Mouse (Mus musculus) forebrain, embryonic 14.5 days (tissue): ENCODE data around the gene Sh3rf1. TPM values are rescaled to one million over a fixed set of nuclear protein-coding genes. Genes with fewer than 3 reads are reported as not detected.

Experiments
- ATAC-seq: fragments of 200-750 bp; cut with Nextera tagmentation; 2 replicates; pipeline ENCODE4 v1.8.0; 2017; ENCODE audit warnings: mild to moderate bottlenecking, moderate library complexity
- DNase-seq: peaks from one replicate; pipeline ENCODE4 v3.0.0-alpha.2; 2015; ENCODE audit warnings: low spot score
- H3K27ac ChIP-seq: fragments of 300-500 bp; sonication (generic); 2 replicates; pipeline ENCODE4 v1.5.1; 2014; ENCODE audit warnings: low read depth, mild to moderate bottlenecking, control low read depth, low read length, moderate library complexity
- H3K27me3 ChIP-seq: fragments of 300-500 bp; sonication (generic); replicated peaks from 2 replicates; pipeline ENCODE4 v1.6.1; 2014; ENCODE audit warnings: low read length, control low read depth, mixed read lengths; ENCODE audit not compliant: control insufficient read depth, insufficient read depth
- H3K36me3 ChIP-seq: fragments of 300-500 bp; sonication (generic); 2 replicates; pipeline ENCODE4 v1.6.1; 2014; ENCODE audit warnings: low read length, control low read depth; ENCODE audit not compliant: control insufficient read depth, insufficient read depth
- H3K4me1 ChIP-seq: fragments of 300-500 bp; sonication (generic); 2 replicates; pipeline ENCODE4 v1.6.1; 2014; ENCODE audit warnings: antibody characterized with exemption, low read length, control low read depth; ENCODE audit not compliant: control insufficient read depth, insufficient read depth
- H3K4me2 ChIP-seq: fragments of 300-500 bp; sonication (generic); 2 replicates; pipeline ENCODE4 v1.6.1; 2014; ENCODE audit warnings: mild to moderate bottlenecking, control low read depth, low read length
- H3K4me3 ChIP-seq: fragments of 300-500 bp; sonication (generic); 2 replicates; pipeline ENCODE4 v1.5.1; 2014; ENCODE audit warnings: low read depth, low read length, control low read depth
- H3K9ac ChIP-seq: fragments of 300-500 bp; sonication (generic); 2 replicates; pipeline ENCODE4 v1.6.1; 2014; ENCODE audit warnings: mild to moderate bottlenecking, low read length, control low read depth, moderate library complexity
- H3K9me3 ChIP-seq: fragments of 300-500 bp; sonication (generic); replicated peaks from 2 replicates; pipeline ENCODE4 v1.6.1; 2016; ENCODE audit warnings: low read length, control low read depth, mixed read lengths; ENCODE audit not compliant: control insufficient read depth
- WGBS: fragments of 180-500 bp; shearing (Covaris S2); extraction: QIAGEN DNeasy Blood & Tissue Kit; methylation state at CpG from one replicate; pipeline ENCODE4 v1.1.7; 2014; 5-methylcytosine and 5-hydroxymethylcytosine counted together
- polyA plus RNA-seq: library from polyadenylated mRNA; unstranded; fragments of >200 nt; fragmentation: Nextera tagmentation; extraction: Ambion mirVana; gene quantifications from 2 replicates; pipeline ENCODE4 v1.2.1, GENCODE M21; 2014

Gene Sh3rf1
- polyA plus RNA-seq = 27.1 and 30.9 TPM in 2 replicates

GRCm38 (mm10) chr8:61223729-61224379 lies at the start of gene Sh3rf1:
Gene Sh3rf1 (plus strand): TSS chr8:61223872.
- DNase-seq (peak; percentile 92), ATAC-seq (peak; percentile 92)
- Histone ChIP-seq H3K27ac (peak within 1 kb of the TSS; percentile 85), H3K9me3 (no peaks in the 10 kb centered on the region), H3K4me1 (peaks cover 24% of the 10 kb centered on the region), H3K4me2 (peak within 1 kb of the TSS; percentile 84), H3K4me3 (peak within 1 kb of the TSS; percentile 81), H3K27me3 (no peaks in the 10 kb centered on the region), H3K36me3 (peaks cover 5% of the 10 kb centered on the region; the same call in 1 of the 2 replicates), H3K9ac (peak within 1 kb of the TSS; percentile 90)
- WGBS = 0% methylated on average over 70 of the region's 84 CpGs

- Histone ChIP-seq H3K27me3 (no peaks in the 10 kb centered on the region), H3K4me3 (no peak overlapping the region), H3K27ac (no peak overlapping the region), H3K4me1 (no peaks in the 10 kb centered on the region; the same call in 1 of the 2 replicates), H3K9ac (no peak overlapping the region), H3K4me2 (no peak overlapping the region), H3K9me3 (no peaks in the 10 kb centered on the region), H3K36me3 (no peaks in the 10 kb centered on the region)
- 72% methylated on average over 7 of the region's 7 CpGs for WGBS
- ATAC-seq = no peak
- no peak for DNase-seq
These were observed 49.7 kb upstream of the Sh3rf1 start for GRCm38 (mm10) chr8:61173921-61174492.

- no peak overlapping the region for H3K4me3 ChIP-seq
- H3K9me3 ChIP-seq = no peaks in the 10 kb centered on the region
- H3K4me2 ChIP-seq = no peak overlapping the region
- ATAC-seq = no peak
- no peaks in the 10 kb centered on the region; the same call in 1 of the 2 replicates for H3K4me1 ChIP-seq
- H3K36me3 ChIP-seq = no peaks in the 10 kb centered on the region
- DNase-seq = no peak
- no peaks in the 10 kb centered on the region for H3K27me3 ChIP-seq
- WGBS = 99% methylated on average over 2 of the region's 2 CpGs
- H3K27ac ChIP-seq = no peak overlapping the region
- no peak overlapping the region for H3K9ac ChIP-seq
These were observed 47.8 kb upstream of the Sh3rf1 start for GRCm38 (mm10) chr8:61175876-61176275.

- H3K4me1 ChIP-seq = no peaks in the 10 kb centered on the region; the same call in 1 of the 2 replicates
- H3K36me3 ChIP-seq = no peaks in the 10 kb centered on the region
- no peak overlapping the region for H3K9ac ChIP-seq
- no peak for ATAC-seq
- H3K9me3 ChIP-seq = no peaks in the 10 kb centered on the region
- DNase-seq = no peak
- no peaks in the 10 kb centered on the region for H3K27me3 ChIP-seq
- no peak overlapping the region for H3K4me2 ChIP-seq
- WGBS = 65% methylated on average over 12 of the region's 12 CpGs
- H3K27ac ChIP-seq = no peak overlapping the region
- no peak overlapping the region for H3K4me3 ChIP-seq
These were observed 45.7 kb upstream of the Sh3rf1 start for GRCm38 (mm10) chr8:61177680-61178593.

- no peaks in the 10 kb centered on the region for H3K36me3 ChIP-seq
- H3K4me1 ChIP-seq = no peaks in the 10 kb centered on the region; the same call in 1 of the 2 replicates
- peak; percentile 79 for ATAC-seq
- H3K9me3 ChIP-seq = no peaks in the 10 kb centered on the region; the same call in 1 of the 2 replicates
- DNase-seq = peak; percentile 65
- 26% methylated on average over 11 of the region's 11 CpGs for WGBS
- H3K4me2 ChIP-seq = peak overlapping the region; percentile 10
- H3K4me3 ChIP-seq = no peak overlapping the region
- H3K9ac ChIP-seq = no peak overlapping the region
- H3K27me3 ChIP-seq = no peaks in the 10 kb centered on the region
- no peak overlapping the region for H3K27ac ChIP-seq
These were observed 45.0 kb upstream of the Sh3rf1 start for GRCm38 (mm10) chr8:61178594-61179140.

- Histone ChIP-seq H3K9ac (no peak overlapping the region), H3K9me3 (no peaks in the 10 kb centered on the region; the same call in 1 of the 2 replicates), H3K27ac (no peak overlapping the region), H3K36me3 (no peaks in the 10 kb centered on the region), H3K4me1 (no peaks in the 10 kb centered on the region; the same call in 1 of the 2 replicates), H3K27me3 (no peaks in the 10 kb centered on the region), H3K4me3 (no peak overlapping the region), H3K4me2 (no peak overlapping the region)
- DNase-seq = no peak
- 92% methylated on average over 2 of the region's 2 CpGs for WGBS
- ATAC-seq = no peak
These were observed 42.1 kb upstream of the Sh3rf1 start for GRCm38 (mm10) chr8:61181592-61181991.

GRCm38 (mm10) chr8:61182020-61182419 lies 41.7 kb upstream of the Sh3rf1 start:
- Histone ChIP-seq H3K4me1 (no peaks in the 10 kb centered on the region; the same call in 1 of the 2 replicates), H3K27ac (no peak overlapping the region), H3K9ac (no peak overlapping the region), H3K9me3 (no peaks in the 10 kb centered on the region; the same call in 1 of the 2 replicates), H3K4me2 (no peak overlapping the region), H3K36me3 (no peaks in the 10 kb centered on the region), H3K27me3 (no peaks in the 10 kb centered on the region), H3K4me3 (no peak overlapping the region)
- WGBS = 90% methylated on average over 4 of the region's 4 CpGs
- DNase-seq = peak; percentile 4
- no peak for ATAC-seq

GRCm38 (mm10) chr8:61185274-61186198 lies 38.1 kb upstream of the Sh3rf1 start:
- DNase-seq (no peak), ATAC-seq (no peak)
- H3K4me2 ChIP-seq = no peak overlapping the region
- no peaks in the 10 kb centered on the region for H3K27me3 ChIP-seq
- no peaks in the 10 kb centered on the region for H3K36me3 ChIP-seq
- no peaks in the 10 kb centered on the region for H3K4me1 ChIP-seq
- H3K4me3 ChIP-seq = no peak overlapping the region
- WGBS = 85% methylated on average over 5 of the region's 5 CpGs
- H3K27ac ChIP-seq = no peak overlapping the region
- no peak overlapping the region for H3K9ac ChIP-seq
- H3K9me3 ChIP-seq = no peaks in the 10 kb centered on the region; the same call in 1 of the 2 replicates
